Mouse (Mus musculus): ENCODE results near the gene Agfg1.
"Not testable (repeated sequence)": the region's sequence is repeated elsewhere in the genome, so short reads cannot be mapped to it uniquely, and the experiment has no call there.

The Agfg1 gene

GRCm38 (mm10) chr1:82913434-82913833 is 74.2 kb downstream of the Agfg1 start:
- DNase-seq = not testable (repeated sequence)

- DNase-seq = no peak
These were observed 85.4 kb downstream of the Agfg1 start, which contains the start of gene A030014E15Rik for GRCm38 (mm10) chr1:82924650-82925049. Gene A030014E15Rik (plus strand): TSS chr1:82924917.

- DNase-seq = not testable (repeated sequence)
These were observed 91.3 kb downstream of the Agfg1 start for GRCm38 (mm10) chr1:82930558-82930957.

- not testable (repeated sequence) for DNase-seq
These were observed 92.0 kb downstream of the Agfg1 start, which contains the start of gene Gm6217 for GRCm38 (mm10) chr1:82931326-82931725. Gene Gm6217 (minus strand): TSS chr1:82931399.

GRCm38 (mm10) chr1:82938666-82939065 is 99.4 kb downstream of the Agfg1 start:
- DNase-seq = no peak

- not testable (repeated sequence) for DNase-seq
These were observed 103.2 kb downstream of the Agfg1 start for GRCm38 (mm10) chr1:82942505-82942904.

- DNase-seq = not testable (repeated sequence)
These were observed 104.0 kb downstream of the Agfg1 start, which contains the start of gene A030003K21Rik for GRCm38 (mm10) chr1:82943295-82943694. Gene A030003K21Rik (minus strand): TSS chr1:82943388.

- DNase-seq = not testable (repeated sequence)
These were observed 106.7 kb downstream of the Agfg1 start for GRCm38 (mm10) chr1:82946029-82946428.

- DNase-seq = no peak
These were observed 109.3 kb downstream of the Agfg1 start for GRCm38 (mm10) chr1:82948601-82949000.
